Mouse (Mus musculus): ENCODE measurements around the gene Six5.

GRCm38 (mm10) chr7:19093537-19094385 lies 633 bp upstream of the Six5 start:
- TF ChIP-seq CTCF (IDR thresholded peaks at IDR 0.05; ENCODE audit: extremely low read depth, insufficient read depth, low read length) (no peak), POLR2A (IDR thresholded peaks at IDR 0.05; ENCODE audit: extremely low read depth, insufficient read depth, low read length) (no peak)
